Mouse (Mus musculus): Measurements from ENCODE around the gene Hdlbp. TPM values are rescaled to one million over a fixed set of nuclear protein-coding genes. Genes with fewer than 3 reads are reported as not detected.
A peak's percentile ranks its signal among the peaks of the same experiment; 100 is the strongest.

The Hdlbp gene
- total and polyA plus RNA-seq, 3 experiments = 141 to 1,954 (median 271) TPM

- Histone ChIP-seq H3K9ac (ENCODE audit: control insufficient read depth, low read depth, low read length, poor library complexity, severe bottlenecking) (no peak overlapping the region), H3K4me3 (ENCODE audit: control insufficient read depth in 1 of 2, insufficient read depth in 1 of 2, low read depth in 2 of 2, low read length in 2 of 2) (no peak overlapping the region)
Observed at GRCm38 (mm10) chr1:93513221-93513620, 34.6 kb upstream of the Hdlbp start.

DNA sequence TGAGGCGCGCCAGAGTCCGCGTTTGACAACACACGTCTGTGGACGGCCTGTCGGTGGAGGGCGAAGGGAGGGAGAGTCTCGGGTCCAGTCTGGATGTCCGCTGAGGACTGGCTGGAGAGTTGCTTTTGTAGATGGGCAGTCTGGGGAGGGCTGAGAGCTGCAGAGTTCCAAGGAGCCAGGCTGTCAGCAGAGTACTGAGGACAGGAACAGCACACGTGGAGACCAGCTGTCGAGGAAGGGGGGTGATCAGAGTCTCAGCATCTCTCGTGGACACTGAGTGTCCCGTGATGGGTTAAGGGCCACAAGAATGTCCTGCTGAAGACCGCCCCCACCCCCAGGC lies 33.7 kb upstream of the Hdlbp start:
- TF ChIP-seq SIN3A (IDR thresholded peaks at IDR 0.05; ENCODE audit: low read length) (peak; percentile 56; the same call in 1 of the 2 replicates), MYC (IDR thresholded peaks at IDR 0.05; ENCODE audit: low read depth, low read length) (peak; percentile 45; the same call in 1 of the 2 replicates), POLR2AphosphoS2 (IDR thresholded peaks at IDR 0.05; ENCODE audit: low read length) (no peak), MAX (IDR thresholded peaks at IDR 0.05; ENCODE audit: low read length) (peak; percentile 50), ZMIZ1 (IDR thresholded peaks at IDR 0.05; ENCODE audit: low read depth, low read length) (no peak), MXI1 (IDR thresholded peaks at IDR 0.05; ENCODE audit: low read depth, low read length) (peak; percentile 69)
- peak overlapping the region; percentile 13; the same call in 1 of the 2 replicates for H3K27ac ChIP-seq (ENCODE audit: control insufficient read depth, low read depth, low read length)

More at GRCm38 (mm10) chr1:93513221-93513620, 34.6 kb upstream of the Hdlbp start:
- Histone ChIP-seq H3K4me1 (ENCODE audit: control insufficient read depth in 1 of 2, insufficient read depth in 2 of 2, low read length in 2 of 2) (peaks cover 2 to 17% of the 10 kb centered on the region in 2 experiments), H3K27ac (ENCODE audit: control insufficient read depth, low read depth, low read length) (no peak overlapping the region), H3K27me3 (ENCODE audit: control insufficient read depth in 1 of 2, insufficient read depth in 2 of 2, low read length in 2 of 2) (no peaks in the 10 kb centered on the region), H3K36me3 (ENCODE audit: control insufficient read depth in 1 of 2, insufficient read depth in 2 of 2, low read length in 2 of 2) (peaks cover 10% of the 10 kb centered on the region in 2 experiments), H3K79me2 (ENCODE audit: control insufficient read depth, insufficient read depth, low read length, poor library complexity) (peaks cover 11% of the 10 kb centered on the region), H3K9me3 (replicated peaks; ENCODE audit: insufficient read depth, low read length) (no peaks in the 10 kb centered on the region)
- no peak for DNase-seq (ENCODE audit: low read depth, low spot score)
- TF ChIP-seq MAZ (IDR thresholded peaks at IDR 0.05; ENCODE audit: low read depth, low read length) (no peak), E2F4 (IDR thresholded peaks at IDR 0.05; ENCODE audit: borderline replicate concordance, low read depth, low read length) (no peak), ETS1 (IDR thresholded peaks at IDR 0.05; ENCODE audit: low read depth, low read length) (no peak)

DNA sequence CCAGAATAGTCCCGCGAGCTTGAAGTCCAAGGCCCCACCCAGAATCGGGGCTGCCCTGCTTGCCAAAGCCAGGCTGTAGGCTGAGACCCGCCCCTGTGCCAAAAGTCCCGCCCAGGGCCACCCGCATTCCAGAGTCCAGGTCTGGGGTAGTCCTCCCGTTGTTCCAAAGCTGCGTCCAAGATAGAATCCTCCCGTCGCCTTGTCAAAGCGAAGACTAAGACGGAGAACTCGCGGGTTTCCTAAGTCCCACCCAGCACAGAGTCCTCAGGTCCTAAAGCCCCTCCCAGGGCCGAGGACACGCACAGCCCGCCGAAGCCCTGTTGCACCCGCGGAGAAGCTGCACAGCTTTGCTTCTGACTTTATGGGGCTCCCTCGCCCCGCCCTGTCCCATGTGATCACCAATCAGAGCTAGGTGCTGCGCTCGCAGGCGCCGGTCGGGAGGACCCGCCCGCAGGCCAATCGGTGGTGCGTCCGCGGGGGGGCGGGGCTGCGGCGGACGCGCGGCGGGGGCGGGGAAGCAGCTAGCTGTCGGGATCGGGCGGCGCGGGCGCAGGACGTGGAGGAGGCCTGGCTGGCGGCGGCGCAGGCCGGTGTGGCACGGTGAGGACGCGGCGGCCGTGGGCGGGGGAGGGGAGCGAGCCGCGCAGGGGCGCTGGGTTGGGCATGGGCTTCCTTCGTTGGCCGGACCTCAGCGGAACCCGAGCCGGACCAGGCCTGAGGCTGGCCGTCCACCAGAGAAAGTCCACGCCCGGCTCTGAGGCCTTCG lies 33.2 kb upstream of the Hdlbp start, which contains the start of gene Farp2:
Gene Farp2, plus strand, starts transcription at position 495 of the 766 bp plus-strand sequence.
- Histone ChIP-seq H3K9me3 (replicated peaks; ENCODE audit: insufficient read depth, low read length) (no peaks in the 10 kb centered on the region), H3K27me3 (ENCODE audit: control insufficient read depth in 1 of 2, insufficient read depth in 2 of 2, low read length in 2 of 2) (no peaks in the 10 kb centered on the region), H3K79me2 (ENCODE audit: control insufficient read depth, insufficient read depth, low read length, poor library complexity) (peaks cover 11% of the 10 kb centered on the region), H3K4me3 (ENCODE audit: control insufficient read depth in 1 of 2, insufficient read depth in 1 of 2, low read depth in 2 of 2, low read length in 2 of 2) (peak within 1 kb of the TSS; percentile 71 to 90), H3K4me1 (ENCODE audit: control insufficient read depth in 1 of 2, insufficient read depth in 2 of 2, low read length in 2 of 2) (peaks cover 5 to 21% of the 10 kb centered on the region in 2 experiments), H3K9ac (ENCODE audit: control insufficient read depth, low read depth, low read length, poor library complexity, severe bottlenecking) (peak within 1 kb of the TSS; percentile 86), H3K36me3 (ENCODE audit: control insufficient read depth in 1 of 2, insufficient read depth in 2 of 2, low read length in 2 of 2) (peaks cover 18% of the 10 kb centered on the region in 2 experiments), H3K27ac (ENCODE audit: control insufficient read depth, low read depth, low read length) (peak within 1 kb of the TSS; percentile 42)
- DNase-seq (ENCODE audit: low read depth, low spot score) = peak; percentile 99
- TF ChIP-seq TBP (IDR thresholded peaks at IDR 0.05; ENCODE audit: low read depth, low read length) (peak; percentile 62), HCFC1 (IDR thresholded peaks at IDR 0.05; ENCODE audit: low read depth, low read length) (peak; percentile 49), JUND (IDR thresholded peaks at IDR 0.05; ENCODE audit: low read depth, low read length) (no peak), MAZ (IDR thresholded peaks at IDR 0.05; ENCODE audit: low read depth, low read length) (peak; percentile 85), GABPA (IDR thresholded peaks at IDR 0.05; ENCODE audit: low read depth, low read length) (no peak), MXI1 (IDR thresholded peaks at IDR 0.05; ENCODE audit: low read depth, low read length) (peak; percentile 82), SIN3A (IDR thresholded peaks at IDR 0.05; ENCODE audit: low read length) (peak; percentile 74), POLR2A (IDR thresholded peaks at IDR 0.05; ENCODE audit: control insufficient read depth in 1 of 2, insufficient read depth in 1 of 2, low read depth in 1 of 2, low read length in 2 of 2, poor library complexity in 1 of 2) (peak; percentile 77 to 88; a peak in 3 of 4 replicates), ELF1 (IDR thresholded peaks at IDR 0.05; ENCODE audit: low read depth, low read length) (no peak), E2F4 (IDR thresholded peaks at IDR 0.05; ENCODE audit: borderline replicate concordance, low read depth, low read length) (peak; percentile 56; the same call in 1 of the 2 replicates), UBTF (IDR thresholded peaks at IDR 0.05; ENCODE audit: borderline replicate concordance, insufficient read depth, low read depth, low read length) (0 out of 2 replicates have a peak, but pooled peaks have one; percentile 86), MYC (IDR thresholded peaks at IDR 0.05; ENCODE audit: low read depth, low read length) (no peak), USF1 (IDR thresholded peaks at IDR 0.05; ENCODE audit: low read depth, low read length) (peak; percentile 85), CHD2 (IDR thresholded peaks at IDR 0.05; ENCODE audit: low read length) (no peak; the same call in 1 of the 2 replicates), RAD21 (IDR thresholded peaks at IDR 0.05; ENCODE audit: low read depth, low read length) (no peak), CHD1 (IDR thresholded peaks at IDR 0.05; ENCODE audit: low read depth, low read length) (no peak), NELFE (IDR thresholded peaks at IDR 0.05; ENCODE audit: low read depth, low read length) (peak; percentile 74), KAT2A (conservative IDR thresholded peaks at IDR 0.05; ENCODE audit: low read depth, low read length) (no peak), MYB (IDR thresholded peaks at IDR 0.05; ENCODE audit: low read depth, low read length) (no peak), TCF12 (IDR thresholded peaks at IDR 0.05; ENCODE audit: low read depth, low read length) (peak; percentile 47; the same call in 1 of the 2 replicates)

More for the DNA sequence above, 33.7 kb upstream of the Hdlbp start:
- H3K27me3 ChIP-seq (ENCODE audit: control insufficient read depth in 1 of 2, insufficient read depth in 2 of 2, low read length in 2 of 2) = no peaks in the 10 kb centered on the region
- peaks cover 5 to 21% of the 10 kb centered on the region in 2 experiments for H3K4me1 ChIP-seq (ENCODE audit: control insufficient read depth in 1 of 2, insufficient read depth in 2 of 2, low read length in 2 of 2)
- no peaks in the 10 kb centered on the region for H3K9me3 ChIP-seq (replicated peaks; ENCODE audit: insufficient read depth, low read length)
- peaks cover 11% of the 10 kb centered on the region for H3K79me2 ChIP-seq (ENCODE audit: control insufficient read depth, insufficient read depth, low read length, poor library complexity)
- DNase-seq (ENCODE audit: low read depth, low spot score) = no peak
- H3K36me3 ChIP-seq (ENCODE audit: control insufficient read depth in 1 of 2, insufficient read depth in 2 of 2, low read length in 2 of 2) = peaks cover 16 to 18% of the 10 kb centered on the region in 2 experiments
- H3K4me3 ChIP-seq (ENCODE audit: control insufficient read depth in 1 of 2, insufficient read depth in 1 of 2, low read depth in 2 of 2, low read length in 2 of 2) = peak overlapping the region; percentile 64 to 90
- peak overlapping the region; percentile 86 for H3K9ac ChIP-seq (ENCODE audit: control insufficient read depth, low read depth, low read length, poor library complexity, severe bottlenecking)
